Mouse (Mus musculus) mouse trophoblast stem cell (cell line): ENCODE measurements around the gene Eif5.
"Not testable (repeated sequence)": the region's sequence is repeated elsewhere in the genome, so short reads cannot be mapped to it uniquely, and the experiment has no call there.

Experiments used
- in situ Hi-C, 2 experiments: fragments of 300-500 bp; cut with MseI, MboI; formaldehyde crosslinking; loops; 2 replicates in 1 of 2; 3 replicates in 1 of 2; pipeline ENCODE4 v1.15.1; 2025

Gene Eif5

GRCm38 (mm10) chr12:111524469-111524868 is 13.3 kb upstream of the Eif5 start:
- in situ Hi-C loops = no loop called here

- in situ Hi-C loops = no loop called here
Measured at GRCm38 (mm10) chr12:111524883-111525282, 12.9 kb upstream of the Eif5 start.

- in situ Hi-C loops = no loop called here
Measured at GRCm38 (mm10) chr12:111527643-111528281, 10.1 kb upstream of the Eif5 start.

GRCm38 (mm10) chr12:111529192-111529591 is 8.6 kb upstream of the Eif5 start:
- in situ Hi-C loops = no loop called here

- in situ Hi-C loops = no loop called here
Measured at GRCm38 (mm10) chr12:111533096-111533794, 4.6 kb upstream of the Eif5 start.

- in situ Hi-C loops = no loop called here
Measured at GRCm38 (mm10) chr12:111535281-111535680, 2.5 kb upstream of the Eif5 start.

GRCm38 (mm10) chr12:111535762-111536161 is 2.1 kb upstream of the Eif5 start:
- in situ Hi-C loops = no loop called here

- in situ Hi-C loops = no loop called here
Measured at GRCm38 (mm10) chr12:111536746-111537145, 1.1 kb upstream of the Eif5 start.

GRCm38 (mm10) chr12:111537341-111537740 is 475 bp upstream of the Eif5 start:
- in situ Hi-C loops = no loop called here

- in situ Hi-C loops = no loop called here
Measured at GRCm38 (mm10) chr12:111538292-111539040, 650 bp downstream of the Eif5 start.

- in situ Hi-C loops = no loop called here
Measured at GRCm38 (mm10) chr12:111539041-111539345, 1.2 kb downstream of the Eif5 start.

- in situ Hi-C loops = no loop called here
Measured at GRCm38 (mm10) chr12:111547070-111547469, 9.3 kb downstream of the Eif5 start.

- in situ Hi-C loops = no loop called here
Measured at GRCm38 (mm10) chr12:111548555-111549289, 10.9 kb downstream of the Eif5 start.

- in situ Hi-C loops = no loop called here
Measured at GRCm38 (mm10) chr12:111550679-111551078, 12.9 kb downstream of the Eif5 start.

GRCm38 (mm10) chr12:111552342-111552741 is 14.5 kb downstream of the Eif5 start:
- in situ Hi-C loops = no loop called here

GRCm38 (mm10) chr12:111555357-111555756 is 17.5 kb downstream of the Eif5 start:
- in situ Hi-C loops = no loop called here

GRCm38 (mm10) chr12:111555893-111556292 is 18.1 kb downstream of the Eif5 start:
- in situ Hi-C loops = not testable (repeated sequence)

GRCm38 (mm10) chr12:111557538-111557937 is 19.7 kb downstream of the Eif5 start:
- in situ Hi-C loops = no loop called here

GRCm38 (mm10) chr12:111558655-111559054 is 20.8 kb downstream of the Eif5 start:
- in situ Hi-C loops = no loop called here

- in situ Hi-C loops = no loop called here
Measured at GRCm38 (mm10) chr12:111559647-111560258, 21.9 kb downstream of the Eif5 start.

GRCm38 (mm10) chr12:111560286-111560685 is 22.5 kb downstream of the Eif5 start:
- in situ Hi-C loops = no loop called here
